9 mouse cellular contexts compared by ENCODE assay signal in the genomic region with DNA sequence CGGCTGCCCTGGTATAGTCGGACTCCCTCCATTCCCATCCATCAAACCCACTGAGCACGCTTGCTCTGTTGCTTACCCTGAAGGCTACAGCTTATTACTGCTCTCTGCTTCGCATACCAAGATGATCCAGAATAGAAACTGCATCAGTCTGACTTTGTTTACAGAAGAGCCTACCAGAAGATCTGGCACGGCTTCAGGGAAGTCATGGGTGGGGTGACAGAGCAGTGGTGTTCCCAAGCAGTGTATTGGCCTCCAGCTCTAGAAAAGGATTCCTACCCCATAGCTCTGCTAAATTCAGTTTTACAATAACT.
DNase-seq lines count a peak whose midpoint lies in the region; ATAC-seq and TF ChIP-seq lines count a peak whose summit lies in the region.
"Had no signal": no experiment of that assay in that cellular context is flagged by ENCODE, and none has a peak within 500 bp of the region (broad histone marks: within the 10 kb centered on the region; RNA-seq: fewer than 3 reads in every experiment).

No protein-coding gene starts in this region.

- H3K4me1 ChIP-seq in hindbrain, embryonic 15.5 days (replicated peaks), result peaks cover 27% of the 10 kb centered on the region
- peaks cover 10% of the 10 kb centered on the region for H3K4me1 ChIP-seq in lung, adult 2 months (ENCODE audit: control insufficient read depth, insufficient read depth, low read length)
- H3K4me1 ChIP-seq in stomach, postnatal 0 days (replicated peaks; ENCODE audit: control insufficient read depth, insufficient read depth), result peaks cover 8% of the 10 kb centered on the region

- no peak overlapping the region for H3K4me2 ChIP-seq in hindbrain, embryonic 15.5 days
- H3K4me2 ChIP-seq in stomach, postnatal 0 days (replicated peaks; ENCODE audit: low read depth), result no peak overlapping the region
- H3K4me2 ChIP-seq: midbrain, embryonic 12.5 days had no signal

- H3K36me3 ChIP-seq in hindbrain, embryonic 15.5 days, result no peaks in the 10 kb centered on the region
- no peaks in the 10 kb centered on the region for H3K36me3 ChIP-seq in stomach, postnatal 0 days (ENCODE audit: control insufficient read depth, insufficient read depth, low read length)
- H3K36me3 ChIP-seq: midbrain, embryonic 12.5 days had no signal

- H3K4me3 ChIP-seq in hindbrain, embryonic 15.5 days, result no peak overlapping the region
- no peak overlapping the region for H3K4me3 ChIP-seq in lung, adult 2 months (replicated peaks; ENCODE audit: extremely low read depth, low read depth, low read length)
- no peak overlapping the region for H3K4me3 ChIP-seq in stomach, postnatal 0 days (ENCODE audit: low read depth, low read length)
- H3K4me3 ChIP-seq: midbrain, embryonic 12.5 days had no signal

- 33% methylated on average over 5 of the region's 5 CpGs for WGBS in hindbrain, embryonic 15.5 days
- 37% methylated on average over 5 of the region's 5 CpGs for WGBS in lung, adult 2 months
- 29% methylated on average over 5 of the region's 5 CpGs for WGBS in stomach, postnatal 0 days

- no peak for TF ChIP-seq EP300 in stomach, postnatal 0 days (optimal IDR thresholded peaks at IDR 0.05)

- H3K27ac ChIP-seq in hindbrain, embryonic 15.5 days (replicated peaks), result peak overlapping the region; percentile 4; the same call in 1 of the 2 replicates
- H3K27ac ChIP-seq in stomach, postnatal 0 days (replicated peaks), result peak overlapping the region; percentile 79
- H3K27ac ChIP-seq: midbrain, embryonic 12.5 days had no signal

- H3K9ac ChIP-seq in hindbrain, embryonic 15.5 days, result no peak overlapping the region
- H3K9ac ChIP-seq in stomach, postnatal 0 days (ENCODE audit: low read length), result no peak overlapping the region
- H3K9ac ChIP-seq: midbrain, embryonic 12.5 days had no signal

- TF ChIP-seq POLR2A in lung, adult 2 months (IDR thresholded peaks at IDR 0.05; ENCODE audit: borderline replicate concordance, extremely low read depth, low read depth, low read length), result no peak

- peak; percentile 8 for DNase-seq in ovary, adult 18-20 months (ENCODE audit: low spot score)
- no peak for DNase-seq in ovary, postnatal 10 days (ENCODE audit: low spot score)
- DNase-seq in lung, adult 2 months, result peak; percentile 26
- no peak for DNase-seq in stomach, postnatal 0 days (ENCODE audit: low spot score)
- DNase-seq in left cerebral cortex, adult 9 months (ENCODE audit: low spot score in 2 of 2), result no peak
- DNase-seq in adrenal gland, adult (ENCODE audit: inconsistent age in 2 of 2, low spot score in 1 of 2), result no peak
- DNase-seq: cerebellum, adult 9-11 months had no signal

- ATAC-seq in hindbrain, embryonic 15.5 days (ENCODE audit: low FRiP score, low read depth), result peak; percentile 57; the same call in 1 of the 2 replicates
- ATAC-seq in stomach, postnatal 0 days (ENCODE audit: low FRiP score, low TSS enrichment), result peak; percentile 50

- H3K27me3 ChIP-seq in hindbrain, embryonic 15.5 days, result no peaks in the 10 kb centered on the region
- no peaks in the 10 kb centered on the region for H3K27me3 ChIP-seq in stomach, postnatal 0 days (ENCODE audit: control insufficient read depth, insufficient read depth, low read length)
- H3K27me3 ChIP-seq: midbrain, embryonic 12.5 days had no signal

- TF ChIP-seq CTCF in lung, adult 2 months (IDR thresholded peaks at IDR 0.05; ENCODE audit: insufficient read depth, low read length), result no peak
- no peak for TF ChIP-seq CTCF in stomach, postnatal 0 days (IDR thresholded peaks at IDR 0.05; ENCODE audit: low read depth)

- no peaks in the 10 kb centered on the region for H3K9me3 ChIP-seq in hindbrain, embryonic 15.5 days
- no peaks in the 10 kb centered on the region for H3K9me3 ChIP-seq in stomach, postnatal 0 days (ENCODE audit: control insufficient read depth, low read length)
- H3K9me3 ChIP-seq: midbrain, embryonic 12.5 days had no signal

Comparison
In these comparisons a context has a peak if more than half of its experiments do, and no peak if none do; other contexts are left out.
1. DNase-seq: peak in ovary, adult 18-20 months (single experiment) and lung, adult 2 months (single experiment); none in ovary, postnatal 10 days (single experiment), stomach, postnatal 0 days (single experiment), left cerebral cortex, adult 9 months (0 of 2) and adrenal gland, adult (0 of 2).